Mouse (Mus musculus): Measurements from ENCODE around the gene St3gal5.
A peak's percentile ranks its signal among the peaks of the same experiment; 100 is the strongest.

St3gal5 gene

DNA sequence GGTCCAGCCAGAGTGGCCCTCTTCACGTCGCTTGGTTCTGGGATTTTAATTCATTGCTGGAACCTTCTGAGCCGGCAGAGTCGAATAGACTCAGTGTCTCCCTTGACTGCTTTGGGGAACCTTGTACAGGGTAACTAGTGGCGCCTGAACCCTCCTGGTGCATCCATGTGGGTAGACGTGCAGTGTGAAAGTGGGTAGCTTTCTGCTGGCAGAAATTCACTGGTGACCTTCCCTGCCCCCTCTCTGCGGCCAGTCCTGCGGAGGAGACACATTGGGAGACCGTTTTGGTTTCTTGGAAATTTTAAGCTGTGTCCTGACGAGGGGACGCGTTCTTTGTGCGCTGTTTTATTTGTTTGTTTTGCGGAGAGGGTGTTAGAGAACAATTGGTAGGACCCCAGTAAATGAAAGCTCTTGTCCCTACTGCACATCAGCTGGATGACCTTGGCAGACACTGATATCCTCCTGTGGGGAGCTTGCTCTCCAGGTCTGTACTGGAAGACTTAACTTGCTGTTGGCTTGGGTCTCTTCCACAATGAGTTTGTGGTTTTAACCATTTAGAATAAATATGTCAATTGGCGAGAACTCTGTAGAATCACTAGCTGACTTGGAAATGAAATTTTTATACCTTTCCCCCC lies 746 bp downstream of the St3gal5 start:
- no peak for DNase-seq (ENCODE audit: low read depth, low spot score)

DNA sequence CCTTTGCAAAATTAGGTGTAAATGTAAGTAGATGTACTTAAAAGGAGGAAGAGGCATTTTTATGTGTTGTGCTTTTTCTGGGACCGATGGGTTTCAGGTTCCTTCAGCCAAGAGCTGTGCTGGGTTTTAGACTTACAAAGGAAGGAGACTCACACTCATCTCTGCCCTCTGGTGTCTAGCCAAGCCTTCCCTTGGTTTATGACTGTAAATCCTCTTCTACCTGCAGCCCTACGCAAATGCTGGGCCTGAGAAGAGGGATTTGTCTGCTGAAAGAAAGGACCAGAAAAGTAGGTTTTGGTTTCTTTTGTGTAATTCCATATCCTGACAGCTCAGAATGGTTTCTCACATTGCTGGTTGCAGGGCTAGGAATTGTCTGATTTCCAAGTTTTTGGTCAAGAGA lies 1.3 kb downstream of the St3gal5 start:
- DNase-seq (ENCODE audit: low read depth, low spot score) = peak; percentile 38

DNA sequence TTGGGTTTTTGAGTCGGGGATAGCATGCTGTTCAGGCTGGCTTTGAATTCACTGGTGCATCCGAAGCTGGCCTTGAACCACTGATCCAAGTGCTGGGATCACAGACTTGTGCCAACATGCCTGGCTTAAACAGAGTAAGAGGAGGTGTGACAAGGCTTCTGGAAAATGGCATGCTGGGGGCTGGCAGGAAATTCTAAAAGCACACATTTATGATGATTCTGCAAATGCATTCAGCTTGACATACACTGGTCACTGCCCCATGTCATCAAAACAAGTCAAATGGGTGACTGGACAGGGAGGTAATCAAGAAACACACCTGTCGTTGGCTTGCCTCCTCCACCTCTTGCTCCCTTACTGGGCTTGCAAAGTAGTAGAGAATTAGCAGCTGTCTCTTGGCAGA lies 1.9 kb downstream of the St3gal5 start:
- DNase-seq (ENCODE audit: low read depth, low spot score) = no peak

DNA sequence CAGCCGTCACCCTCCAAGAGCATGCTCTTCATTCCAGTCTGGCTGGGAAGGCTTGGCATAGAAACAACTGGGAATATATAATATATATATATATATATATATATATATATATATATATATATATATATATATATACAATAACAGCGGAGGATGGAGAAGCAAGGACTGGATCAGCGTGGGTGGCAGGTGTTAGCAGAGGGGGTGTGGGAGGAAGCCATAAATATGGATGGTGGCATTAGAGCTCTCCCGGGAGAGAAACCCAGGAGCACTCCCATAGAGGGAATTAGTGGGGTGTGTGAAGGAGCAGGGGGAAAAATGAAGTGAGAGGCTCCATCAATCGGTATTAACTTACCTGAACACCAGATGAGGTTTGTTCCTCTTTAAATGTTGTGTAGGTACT lies 2.8 kb downstream of the St3gal5 start:
- DNase-seq (ENCODE audit: low read depth, low spot score) = no peak

DNA sequence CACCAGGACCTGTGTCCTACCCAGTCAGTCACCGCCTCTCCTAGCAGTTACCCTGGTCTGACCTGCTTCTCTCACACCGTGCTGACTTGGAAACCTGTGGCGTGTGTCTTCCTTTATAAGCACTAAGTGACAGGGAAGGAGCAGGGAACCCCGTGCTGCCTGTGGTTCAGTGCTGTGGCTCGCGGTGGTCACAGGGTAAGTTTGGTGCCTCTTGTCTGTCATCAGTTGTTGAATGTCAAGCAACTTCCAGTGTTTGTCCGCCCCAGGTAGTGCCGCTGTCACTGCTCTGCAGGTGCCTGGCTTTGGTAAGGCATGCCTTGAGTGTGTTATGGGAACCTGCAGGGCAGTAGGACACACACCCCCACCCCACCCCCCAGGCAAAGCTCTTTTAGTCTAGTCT lies 3.5 kb downstream of the St3gal5 start:
- DNase-seq (ENCODE audit: low read depth, low spot score) = no peak

DNA sequence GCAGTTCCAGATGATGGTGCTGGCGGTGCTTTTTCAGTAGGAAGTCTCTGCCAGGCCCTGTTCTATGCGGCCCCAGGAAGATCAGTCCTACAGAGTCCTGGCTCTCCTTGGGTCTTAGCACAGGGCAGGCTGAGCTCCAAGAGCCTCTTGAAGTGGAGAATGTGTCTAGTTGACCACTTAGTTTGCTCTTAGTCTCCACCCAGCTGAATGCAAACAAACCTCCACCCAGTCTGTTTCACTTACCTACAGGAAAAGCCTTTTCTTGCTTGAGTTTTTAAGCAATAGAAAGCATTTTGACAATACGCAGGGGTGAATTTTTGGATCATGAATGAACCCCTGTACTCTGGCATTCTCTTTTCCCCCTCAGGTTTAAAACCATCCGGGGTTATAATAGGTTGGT lies 4.0 kb downstream of the St3gal5 start:
- DNase-seq (ENCODE audit: low read depth, low spot score) = no peak

DNA sequence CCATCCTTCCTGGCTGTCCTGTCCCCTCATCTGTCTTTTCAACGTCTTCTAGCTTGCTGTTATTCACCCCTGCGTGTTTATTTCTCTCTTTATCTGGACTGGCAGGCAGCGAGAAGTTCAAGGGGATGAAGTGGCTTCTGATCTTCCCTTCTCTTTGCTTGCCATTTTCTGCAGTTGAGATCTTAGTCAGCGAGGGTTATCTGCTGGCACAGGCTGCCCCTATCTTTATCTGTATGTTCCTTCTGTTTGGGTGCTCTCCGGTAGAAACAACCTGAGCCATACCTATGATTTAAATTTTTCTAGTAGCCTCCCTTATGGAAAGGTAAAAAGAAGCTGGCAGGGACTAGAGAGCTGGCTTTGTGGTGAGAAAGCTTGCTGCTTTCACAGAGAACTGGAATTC lies 4.7 kb downstream of the St3gal5 start:
- no peak for DNase-seq (ENCODE audit: low read depth, low spot score)

GRCm38 (mm10) chr6:72104534-72104933 lies 7.1 kb downstream of the St3gal5 start:
- DNase-seq (ENCODE audit: low read depth, low spot score) = no peak

DNA sequence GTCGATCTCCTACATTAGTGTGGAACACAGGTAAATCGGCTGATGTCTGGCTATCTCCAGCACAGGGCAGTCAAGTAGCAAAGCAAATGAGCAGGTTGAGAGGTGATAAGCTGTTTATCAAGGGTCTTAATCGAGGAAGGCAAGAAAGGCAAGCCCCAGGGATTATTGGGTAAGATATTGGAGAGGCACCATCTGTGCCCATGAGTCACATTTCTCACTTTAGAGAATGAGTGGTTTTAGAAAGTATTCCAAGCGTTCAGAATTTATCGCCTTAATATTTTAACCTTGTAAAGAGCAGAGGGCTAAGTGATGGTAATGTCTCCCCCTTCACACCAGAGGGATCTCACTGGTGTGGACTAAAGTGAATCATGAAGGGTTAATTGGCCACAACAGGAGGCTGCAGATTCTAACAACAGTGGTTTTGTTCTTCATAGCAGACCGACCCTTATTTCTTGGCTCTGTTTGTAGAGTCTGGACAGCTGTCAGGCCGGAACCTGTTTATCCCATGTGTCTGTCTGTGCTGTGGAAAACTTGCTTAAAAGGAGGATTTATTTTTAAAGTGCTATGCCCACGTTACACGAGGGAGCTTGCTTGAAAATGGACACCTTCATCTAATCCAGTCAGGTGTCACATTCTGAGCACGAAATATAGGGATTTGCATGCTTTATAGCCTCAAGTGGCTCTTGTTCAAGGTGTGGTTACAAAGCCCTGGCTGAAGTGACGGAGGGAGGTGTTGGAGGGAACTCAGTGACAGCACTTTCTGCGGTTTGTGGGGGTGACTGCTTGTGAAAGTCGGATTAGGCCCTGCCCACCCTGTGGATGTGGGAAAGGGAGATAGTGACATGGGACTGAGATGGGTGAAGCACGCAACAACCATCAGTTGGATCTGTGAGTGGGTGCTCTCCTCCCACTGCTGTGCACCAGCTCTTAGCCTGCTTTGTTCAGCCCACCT lies 11.8 kb downstream of the St3gal5 start:
- DNase-seq (ENCODE audit: low read depth, low spot score) = no peak

- no peak for DNase-seq (ENCODE audit: low read depth, low spot score)
These were observed 13.2 kb downstream of the St3gal5 start for GRCm38 (mm10) chr6:72110577-72110976.

DNA sequence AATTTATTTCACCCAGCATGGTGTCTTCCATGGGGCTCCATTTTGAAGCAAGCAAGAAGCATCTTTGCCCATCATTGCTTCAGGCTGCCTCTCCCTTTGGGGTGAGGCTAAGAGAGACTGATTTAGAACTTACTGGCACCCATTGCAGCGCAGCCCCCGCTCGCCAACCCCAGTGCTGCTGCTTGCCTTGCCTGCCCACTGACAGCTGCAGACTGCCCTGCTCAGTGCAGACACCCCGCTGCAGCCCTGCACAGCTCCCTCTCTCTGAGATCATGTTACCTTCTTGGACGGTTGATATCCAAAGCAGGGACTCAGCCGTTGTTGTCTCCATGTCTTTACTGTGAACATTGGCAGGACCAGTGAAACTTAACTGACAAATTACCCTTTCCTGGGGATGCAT lies 15.2 kb downstream of the St3gal5 start:
- no peak for DNase-seq (ENCODE audit: low read depth, low spot score)

DNA sequence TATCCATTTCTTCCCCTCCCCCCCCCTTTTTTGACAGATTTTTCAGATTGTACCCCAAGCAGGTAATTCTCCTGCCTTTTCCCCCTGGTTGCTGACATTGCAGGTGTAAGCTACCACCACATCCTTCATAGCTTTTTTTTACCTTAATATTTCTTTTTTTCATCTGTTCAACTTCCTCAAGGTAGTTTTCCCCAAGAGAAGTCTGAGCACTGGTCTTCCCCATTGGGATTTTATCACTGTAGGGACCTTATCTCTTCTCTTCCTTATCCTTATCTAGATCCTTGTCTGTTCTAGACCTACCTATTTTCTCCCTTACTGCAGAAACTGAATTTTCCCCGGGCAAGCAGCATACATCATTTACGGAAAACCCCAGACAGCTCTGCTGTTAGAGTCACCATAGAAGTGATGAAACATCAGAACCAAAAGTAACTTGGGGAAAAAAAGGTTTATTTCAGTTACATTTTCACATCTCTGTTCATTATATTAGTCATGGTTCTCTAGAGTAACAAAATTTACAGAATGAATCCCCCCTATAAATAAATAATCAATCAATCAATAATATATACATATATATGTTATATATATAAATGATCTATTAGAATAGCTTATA lies 15.8 kb downstream of the St3gal5 start:
- no peak for DNase-seq (ENCODE audit: low read depth, low spot score)

GRCm38 (mm10) chr6:72114902-72115301 lies 17.5 kb downstream of the St3gal5 start:
- no peak for DNase-seq (ENCODE audit: low read depth, low spot score)

DNA sequence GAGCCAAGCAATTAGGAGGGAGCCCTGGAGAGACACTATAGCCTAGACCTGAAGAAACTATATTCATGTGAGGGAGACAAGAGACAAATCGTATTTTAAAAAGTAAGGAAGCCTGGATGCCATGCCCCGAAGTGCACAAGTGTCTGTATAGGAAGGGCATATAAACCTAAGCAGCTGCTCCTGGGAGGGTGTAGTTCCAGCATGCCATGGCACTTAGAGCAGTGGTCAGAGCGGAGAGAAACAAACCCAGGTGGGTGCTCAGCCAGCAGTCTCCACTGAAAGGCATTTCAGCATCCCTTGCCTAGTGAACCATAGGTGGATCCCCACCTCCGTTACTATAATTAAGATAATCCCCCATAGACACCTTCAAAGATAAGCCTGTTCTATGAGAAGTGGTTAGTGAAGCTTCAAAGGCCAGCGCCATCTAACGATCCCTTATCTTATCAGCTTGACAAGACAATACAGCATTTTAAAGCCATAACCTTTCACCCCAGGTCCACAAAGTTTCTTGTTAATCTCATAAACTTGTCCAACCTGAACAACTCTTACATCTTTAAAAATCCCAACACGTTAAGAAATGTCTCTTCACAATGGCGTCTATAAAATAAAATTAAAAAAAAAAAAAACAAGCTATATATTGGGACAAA lies 20.1 kb downstream of the St3gal5 start:
- DNase-seq (ENCODE audit: low read depth, low spot score) = no peak

DNA sequence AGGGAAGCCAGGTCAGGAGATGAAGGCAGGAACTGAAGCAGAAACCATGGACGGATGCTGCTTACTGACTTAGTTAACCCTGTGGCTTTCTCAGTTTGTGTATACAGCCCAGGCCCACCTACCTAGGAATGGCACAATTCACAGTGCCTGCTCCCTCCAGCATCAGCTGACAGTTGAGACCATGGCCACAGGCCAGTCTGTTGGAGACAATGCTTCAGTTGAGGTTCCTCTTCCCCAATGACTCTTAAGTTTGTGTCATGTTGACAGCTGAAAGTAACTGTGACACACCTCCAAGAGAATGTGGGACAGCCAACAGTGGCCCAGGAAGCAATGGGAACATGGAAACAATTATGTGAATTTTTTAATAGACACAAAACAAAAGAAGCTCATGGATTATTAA lies 22.5 kb downstream of the St3gal5 start:
- DNase-seq (ENCODE audit: low read depth, low spot score) = no peak

GRCm38 (mm10) chr6:72121301-72121700 lies 23.9 kb downstream of the St3gal5 start:
- DNase-seq (ENCODE audit: low read depth, low spot score) = no peak

- DNase-seq (ENCODE audit: low read depth, low spot score) = no peak
These were observed 25.1 kb downstream of the St3gal5 start for GRCm38 (mm10) chr6:72122515-72122914.

- no peak for DNase-seq (ENCODE audit: low read depth, low spot score)
These were observed 27.1 kb downstream of the St3gal5 start for GRCm38 (mm10) chr6:72124315-72125103.

GRCm38 (mm10) chr6:72126128-72126917 lies 28.9 kb downstream of the St3gal5 start:
- no peak for DNase-seq (ENCODE audit: low read depth, low spot score)

DNA sequence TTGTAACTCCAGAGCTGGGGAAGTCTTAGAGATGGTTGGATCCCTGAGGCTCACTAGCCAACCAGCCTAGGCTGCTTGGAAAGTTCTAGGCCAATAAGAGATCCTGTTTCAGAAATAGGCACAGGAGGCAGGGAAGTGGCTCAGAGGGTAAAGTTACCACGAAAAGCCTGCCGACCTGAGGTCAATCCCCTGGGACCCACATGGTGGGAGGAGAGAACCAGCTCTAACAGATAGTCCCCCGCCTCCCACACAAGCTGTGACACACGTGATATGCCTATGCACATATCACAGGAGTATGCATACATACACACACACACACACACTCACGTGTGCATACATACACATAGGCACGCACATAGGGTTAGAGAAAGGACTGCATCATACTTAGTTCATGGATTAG lies 32.7 kb downstream of the St3gal5 start:
- no peak for DNase-seq (ENCODE audit: low read depth, low spot score)
